Mouse (Mus musculus): ENCODE data around the gene Sh3bp1.

DNA sequence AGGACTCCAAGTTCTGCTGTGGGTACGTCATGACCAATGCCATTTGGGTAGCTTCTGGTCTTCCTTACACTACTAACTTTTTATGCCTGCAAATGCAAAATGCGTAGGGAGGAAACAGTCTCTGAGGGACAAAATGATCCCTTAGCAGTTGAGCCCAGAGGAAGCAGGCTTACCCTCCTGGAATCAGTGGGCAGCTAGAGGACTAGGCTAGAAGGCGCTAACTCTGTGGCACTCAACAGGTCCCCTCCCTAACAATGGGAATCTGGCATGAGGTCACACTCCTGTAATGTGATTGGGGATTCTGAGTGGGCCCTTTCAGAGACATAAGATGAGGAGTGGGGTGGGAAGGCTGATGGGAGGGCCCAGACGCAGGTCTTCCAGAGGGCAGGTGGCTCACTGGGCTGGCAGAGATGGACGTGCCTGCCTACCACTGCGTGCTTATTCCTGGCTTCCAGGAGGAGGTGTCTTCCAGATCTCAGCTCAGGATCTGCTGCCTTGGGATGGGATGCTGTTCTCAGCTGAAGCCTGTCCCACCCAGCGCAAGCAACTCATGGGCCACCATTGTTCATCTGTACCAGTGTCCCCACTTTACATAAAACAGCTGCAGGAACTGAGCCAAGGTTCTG is 31.3 kb downstream of the Sh3bp1 start:
- TF ChIP-seq CTCF (IDR thresholded peaks at IDR 0.05; ENCODE audit: low read depth) (no peak), EP300 (IDR thresholded peaks at IDR 0.05; ENCODE audit: low read depth) (no peak)

Measured in heart, postnatal 0 days (tissue).